ENCODE assay signal across 21 mouse cellular contexts in genomic region chr5:125344296-125344695, GRCm38 (mm10). TPM values are rescaled to one million over a fixed set of nuclear protein-coding genes. Genes with fewer than 3 reads are reported as not detected.
DNase-seq lines count a peak whose midpoint lies in the region; ATAC-seq lines count a peak whose summit lies in the region.
"Had no signal": no experiment of that assay in that cellular context is flagged by ENCODE, and none has a peak within 500 bp of the region (broad histone marks: within the 10 kb centered on the region; RNA-seq: fewer than 3 reads in every experiment).

No protein-coding gene starts in this region.

- DNase-seq in ovary, postnatal 36 days (ENCODE audit: low spot score) = peak; percentile 35
- DNase-seq in ovary, adult 18-20 months (ENCODE audit: low spot score) = no peak
- DNase-seq in adrenal gland, postnatal 10 days = peak; percentile 83
- peak; percentile 82 to 89 for DNase-seq in adrenal gland, postnatal 36 days
- DNase-seq in neural tube, embryonic 10.5 days (ENCODE audit: extremely low spot score, low spot score) = no peak
- DNase-seq: B cell, adult 2 months; cerebellum, adult 18-20 months; cerebellum, adult 9-10 months; cerebellum, postnatal 25 days; gastrocnemius, postnatal 25 days; heart, adult 18-20 months; heart, postnatal 10 days; heart, postnatal 36 days; kidney, adult 11 months; kidney, adult 8-10 months had no signal

- ATAC-seq in activated CD4-positive, CD25-positive, alpha-beta regulatory T cell, adult 4 months = no peak
- ATAC-seq: forebrain, embryonic 15.5 days; hindbrain, embryonic 16.5 days; intestine, embryonic 15.5 days; Patski had no signal

RNA-seq across cellular contexts. Expression of gene Scarb1, which starts 3.4 kb away (rescaled TPM):
- 1,000 to 10,000 TPM in 1 of 2 experiments, 100 to 1,000 TPM in 1; 506 to 1,242 TPM for total RNA-seq in adrenal gland, postnatal 10 days (2021)
- 1,000 to 10,000 TPM; 1,867 to 4,652 TPM for total RNA-seq in adrenal gland, postnatal 36 days (2021)
- polyA plus RNA-seq in activated CD4-positive, CD25-positive, alpha-beta regulatory T cell, adult 4 months (2017; shearing (Covaris generic)) = 1 to 10 TPM; 8.8 to 9.4 TPM

RNA-seq across cellular contexts. Expression of gene Gm10382, which starts 44.8 kb away (rescaled TPM):
- under 1 TPM; 0.21 to 0.24 TPM for total RNA-seq in adrenal gland, postnatal 10 days (2021)
- under 1 TPM; 0.23 to 0.40 TPM for total RNA-seq in adrenal gland, postnatal 36 days (2021)
- polyA plus RNA-seq in activated CD4-positive, CD25-positive, alpha-beta regulatory T cell, adult 4 months (2017; shearing (Covaris generic)) = 1 to 10 TPM in 1 of 2 experiments, under 1 TPM in 1; 0.68 to 1.1 TPM
- total RNA-seq: G1E; gastrocnemius, postnatal 25 days; heart, postnatal 10 days; heart, postnatal 36 days had no signal

RNA-seq across cellular contexts. Expression of gene Ubc, which starts 45.7 kb away (rescaled TPM):
- 1,000 to 10,000 TPM; 1,039 to 1,045 TPM for total RNA-seq in adrenal gland, postnatal 10 days (2021)
- total RNA-seq in adrenal gland, postnatal 36 days (2021) = 1,000 to 10,000 TPM; 1,428 to 1,489 TPM
- 1,000 to 10,000 TPM in 1 of 2 experiments, 100 to 1,000 TPM in 1; 706 to 1,210 TPM for polyA plus RNA-seq in activated CD4-positive, CD25-positive, alpha-beta regulatory T cell, adult 4 months (2017; shearing (Covaris generic))

Comparison
In these comparisons a context has a peak if more than half of its experiments do, and no peak if none do; other contexts are left out.
1. DNase-seq: peak in ovary, postnatal 36 days (single experiment), adrenal gland, postnatal 10 days (single experiment) and adrenal gland, postnatal 36 days (2 of 2); none in ovary, adult 18-20 months (single experiment) and neural tube, embryonic 10.5 days (single experiment).